Mouse (Mus musculus) G1E-ER4 (cell line): ENCODE data around the gene Fnbp1l. TPM values are rescaled to one million over a fixed set of nuclear protein-coding genes. Genes with fewer than 3 reads are reported as not detected.

Experiments
- GATA1 ChIP-seq: IDR thresholded peaks from one replicate; pipeline ENCODE4 v1.8.0; 2012; ENCODE audit warnings: low read length, inconsistent platforms
- polyA plus RNA-seq: library from polyadenylated mRNA; stranded (reverse); fragments of >175 nt; gene quantifications from 2 replicates; pipeline ENCODE4 v1.2.3, GENCODE M21; 2012

Gene Fnbp1l
- polyA plus RNA-seq, 1 experiment: not detected

DNA sequence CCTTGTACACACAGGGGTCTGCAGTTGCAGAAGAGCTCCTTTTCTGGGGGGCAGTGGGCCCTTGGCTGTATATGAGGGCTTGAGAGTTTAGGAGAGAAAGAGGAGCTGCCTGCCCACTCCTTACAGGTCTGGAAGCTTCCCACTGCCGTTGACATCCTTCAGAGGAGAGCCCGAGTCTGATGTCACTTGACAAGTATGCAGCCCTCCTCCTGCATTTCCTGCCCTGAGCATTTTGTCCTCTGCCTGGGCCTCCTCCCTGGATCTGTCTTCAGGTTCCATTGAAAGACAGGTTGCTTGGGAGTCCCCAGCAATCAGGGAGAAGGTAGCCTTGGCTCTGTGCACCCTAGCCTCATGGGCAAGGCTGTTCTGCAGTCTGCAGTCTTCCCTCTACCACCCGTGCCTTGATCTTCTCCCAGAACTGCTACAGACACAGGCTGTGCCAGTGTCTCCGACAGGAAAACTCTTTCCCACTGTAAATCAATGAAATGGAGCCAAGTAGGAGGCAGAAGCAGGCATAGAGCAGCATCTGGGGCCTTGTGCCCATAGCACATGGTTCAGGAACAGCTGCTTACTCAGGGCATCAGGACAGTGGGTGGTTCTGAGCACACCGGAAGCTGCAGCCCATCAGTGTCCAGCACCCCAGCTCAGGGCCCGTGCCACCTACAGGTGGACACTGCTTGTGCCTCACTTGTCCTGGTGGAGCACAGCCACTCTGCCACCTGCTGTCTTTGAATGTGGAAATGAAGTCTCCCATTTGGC is 103.8 kb downstream of the Fnbp1l start:
- no peak for TF ChIP-seq GATA1

- no peak for TF ChIP-seq GATA1
Observed at GRCm38 (mm10) chr3:122512725-122513375, 106.7 kb downstream of the Fnbp1l start.

DNA sequence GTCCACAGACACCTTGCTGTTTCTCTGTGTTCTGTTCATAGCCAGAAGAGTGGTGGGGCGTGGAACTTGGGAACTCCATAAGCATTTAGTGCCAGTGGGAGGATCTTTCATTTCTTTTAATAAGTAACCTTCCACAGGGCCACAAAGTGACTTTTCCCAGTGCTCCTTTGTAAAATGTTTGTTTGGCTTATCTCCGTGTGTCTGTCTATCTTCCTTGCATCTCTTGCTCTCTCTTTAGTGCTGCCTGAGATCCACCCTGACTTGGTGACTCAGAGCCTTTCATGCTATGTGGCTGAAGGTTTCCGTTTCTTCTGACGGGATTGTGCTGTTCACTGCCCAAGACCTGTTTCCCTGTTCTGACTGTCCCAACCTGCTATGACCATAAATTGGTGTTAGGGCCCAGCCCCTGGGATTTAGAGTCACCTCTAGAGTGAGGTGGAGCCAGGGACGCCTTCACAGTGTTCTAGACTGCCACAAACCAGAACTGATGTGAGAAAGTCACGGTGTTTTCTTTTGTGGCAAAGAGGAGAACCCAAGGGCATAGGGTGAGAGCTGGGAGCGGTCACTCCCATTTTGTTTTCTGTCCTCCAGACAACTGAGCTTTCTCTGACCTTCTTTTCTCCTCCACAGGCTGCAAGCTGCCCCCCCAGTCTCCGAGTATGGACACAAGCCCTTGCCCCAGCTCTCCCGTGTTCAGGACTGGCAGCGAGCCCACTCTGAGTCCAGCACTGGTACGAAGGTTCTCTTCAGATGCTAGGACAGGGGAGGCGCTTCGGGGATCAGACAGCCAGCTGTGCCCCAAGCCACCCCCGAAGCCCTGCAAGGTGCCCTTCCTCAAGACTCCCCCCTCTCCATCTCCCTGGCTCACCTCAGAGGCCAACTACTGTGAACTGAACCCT is 107.5 kb downstream of the Fnbp1l start:
- TF ChIP-seq GATA1: no peak

DNA sequence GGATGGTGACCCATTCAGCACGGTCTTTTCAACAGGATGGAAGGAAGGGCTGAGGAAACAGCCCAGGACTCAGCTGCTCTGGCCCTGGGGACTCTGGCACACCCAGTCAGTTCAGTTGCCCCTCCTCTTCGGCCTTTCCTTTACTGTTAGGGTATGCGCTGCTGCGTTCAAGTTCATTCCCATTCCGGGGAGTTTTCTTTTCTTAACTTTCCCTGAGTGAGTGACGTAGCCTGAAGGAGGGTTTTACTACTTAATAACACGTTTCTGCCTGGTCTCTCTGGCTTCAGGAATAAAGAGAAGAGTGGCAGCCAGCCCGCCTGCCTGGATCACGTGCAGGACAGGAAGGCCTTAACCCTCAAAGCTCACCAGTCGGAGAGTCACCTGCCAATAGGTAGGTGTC is 108.6 kb downstream of the Fnbp1l start:
- TF ChIP-seq GATA1: no peak

- TF ChIP-seq GATA1: no peak
Observed at GRCm38 (mm10) chr3:122510240-122510750, 109.2 kb downstream of the Fnbp1l start.

DNA sequence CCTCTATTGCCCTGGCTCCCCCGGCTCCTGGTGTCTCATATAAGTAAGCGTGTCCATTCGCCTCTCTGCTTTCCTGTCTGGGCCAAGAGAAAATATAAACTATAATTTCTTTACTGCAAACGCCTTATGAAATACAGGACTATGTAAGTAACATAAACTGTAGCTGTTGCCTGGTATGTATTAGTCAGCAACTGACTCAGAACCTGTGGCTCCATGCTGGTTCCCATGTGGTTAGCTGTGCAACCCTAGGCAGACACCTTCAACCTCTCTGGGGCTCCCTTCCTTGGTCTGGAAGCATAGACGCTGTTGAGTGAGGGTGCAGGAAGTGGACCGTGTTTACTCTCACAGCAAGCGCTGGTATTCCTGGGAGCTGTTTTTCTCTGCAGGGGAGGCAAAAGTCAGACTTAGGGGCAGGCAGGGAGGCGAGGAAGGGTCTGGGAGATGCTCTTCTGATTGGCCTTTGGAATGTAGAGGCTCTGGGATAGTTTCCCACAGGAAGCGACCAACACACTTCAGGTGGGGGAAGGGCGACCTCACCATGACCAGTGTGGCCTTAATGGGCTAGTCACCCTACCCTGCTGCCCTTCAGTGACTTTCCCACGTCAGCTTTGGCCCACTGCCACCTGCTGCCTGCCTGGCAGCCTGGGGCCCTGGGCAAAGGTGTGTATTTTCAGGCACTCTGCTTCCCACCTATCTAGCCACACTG is 109.8 kb downstream of the Fnbp1l start:
- TF ChIP-seq GATA1: no peak

- TF ChIP-seq GATA1: no peak
Observed at GRCm38 (mm10) chr3:122509084-122509483, 110.4 kb downstream of the Fnbp1l start.

DNA sequence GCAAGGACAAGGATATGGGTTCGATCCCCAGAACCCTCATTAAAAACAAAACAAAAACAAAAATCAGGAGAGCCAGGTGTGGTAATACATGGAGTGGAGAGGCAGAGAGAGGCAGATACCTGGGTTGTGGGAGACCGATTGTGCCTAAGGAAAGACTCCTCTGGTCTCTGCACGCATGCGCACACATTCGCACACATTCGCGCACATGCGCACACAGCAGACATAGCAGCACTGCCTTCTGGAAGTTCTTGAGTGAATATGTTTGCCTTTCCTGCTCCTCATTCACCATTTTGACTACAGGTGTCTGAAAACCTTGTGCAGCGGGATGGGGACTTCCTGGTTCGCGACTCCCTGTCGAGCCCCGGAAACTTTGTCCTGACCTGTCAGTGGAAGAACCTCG is 111.7 kb downstream of the Fnbp1l start:
- TF ChIP-seq GATA1: no peak

DNA sequence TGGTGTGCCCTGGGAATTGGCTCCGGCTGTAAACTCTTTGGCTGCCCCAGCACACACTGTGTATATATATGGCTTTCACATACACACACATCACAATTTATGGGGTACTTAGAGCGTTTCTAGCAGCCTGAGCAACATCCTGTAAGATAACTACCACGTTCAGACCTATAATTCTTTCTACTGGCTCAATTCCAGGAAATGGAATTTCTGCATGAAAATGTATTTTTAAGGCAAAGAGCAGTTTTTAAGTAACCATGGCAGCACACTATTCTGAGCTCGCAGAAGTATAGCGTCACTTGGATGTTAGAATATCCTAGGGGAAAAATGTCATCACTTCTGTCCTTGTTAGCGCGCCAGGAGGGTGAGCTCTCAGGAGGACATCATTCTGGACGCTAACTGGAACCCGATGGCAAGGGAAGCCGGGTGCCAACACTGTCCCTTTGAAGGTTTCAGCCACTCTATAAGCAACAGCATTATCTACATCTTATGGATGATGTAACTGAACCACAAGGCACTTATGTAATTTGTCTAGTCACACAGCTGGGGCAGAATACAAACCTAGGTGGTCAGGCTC is 113.1 kb downstream of the Fnbp1l start:
- no peak for TF ChIP-seq GATA1

- TF ChIP-seq GATA1: no peak
Observed at GRCm38 (mm10) chr3:122500929-122501328, 118.6 kb downstream of the Fnbp1l start.

- TF ChIP-seq GATA1: no peak
Observed at GRCm38 (mm10) chr3:122499647-122500046, 119.9 kb downstream of the Fnbp1l start.

DNA sequence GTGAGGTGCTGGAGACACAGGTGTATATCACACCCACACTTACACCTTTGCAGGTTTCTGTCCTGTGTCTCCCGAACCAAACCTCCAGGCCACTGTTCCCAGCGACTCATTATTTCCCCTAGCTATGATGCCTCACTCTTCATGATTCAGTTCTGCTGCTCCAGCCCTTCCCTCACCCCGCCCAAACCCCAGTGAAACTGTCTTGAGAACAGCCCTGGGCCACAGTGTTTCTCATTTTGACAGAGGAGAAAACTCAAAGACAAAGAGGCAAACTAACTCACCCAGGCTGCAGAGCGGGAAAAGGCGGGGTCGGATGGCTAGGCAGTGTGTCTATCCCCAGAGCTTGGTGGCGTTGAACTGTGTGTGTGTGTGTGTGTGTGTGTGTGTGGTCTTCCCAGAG is 121.0 kb downstream of the Fnbp1l start:
- TF ChIP-seq GATA1: no peak

GRCm38 (mm10) chr3:122497871-122498270 is 121.6 kb downstream of the Fnbp1l start:
- no peak for TF ChIP-seq GATA1

DNA sequence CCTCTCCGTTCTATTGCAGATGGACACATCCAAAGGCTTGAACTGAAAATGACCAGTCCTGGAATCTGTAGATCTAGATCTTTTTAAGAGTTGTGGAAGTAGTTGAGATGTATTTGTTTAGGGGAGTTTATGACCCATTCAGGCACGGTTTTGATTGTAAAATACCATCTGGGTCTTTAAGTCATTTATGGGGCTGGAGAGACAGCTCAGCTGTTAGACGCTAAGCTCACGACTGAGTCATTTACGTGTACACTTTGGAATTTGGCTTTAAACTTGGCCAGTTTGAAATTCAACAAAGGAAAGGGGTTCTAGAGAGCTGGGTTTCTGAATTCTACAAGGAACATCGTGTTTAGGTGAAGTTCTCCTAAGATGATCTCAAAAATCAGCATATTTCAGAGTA is 124.8 kb downstream of the Fnbp1l start:
- TF ChIP-seq GATA1: no peak
